In the genomic region with DNA sequence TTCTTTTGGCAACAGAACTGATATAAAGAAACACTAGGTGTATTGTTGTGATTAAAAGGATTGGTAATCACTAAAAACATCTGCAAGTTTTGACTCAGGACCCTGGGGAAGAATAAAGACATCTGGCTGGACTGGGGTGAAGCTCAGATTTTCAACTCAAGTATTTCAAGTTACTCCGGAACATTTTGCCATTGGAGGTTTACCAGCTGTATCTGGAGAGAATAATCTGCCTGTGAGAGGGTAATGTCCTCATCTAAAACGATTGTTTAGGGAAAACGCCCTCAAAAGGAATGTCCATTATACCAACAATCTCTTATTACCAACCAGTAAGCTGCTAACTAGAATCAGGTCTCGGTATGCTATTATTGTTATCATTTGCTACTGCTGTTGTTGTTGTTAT, we compare ENCODE assay signal across 18 mouse cellular contexts.
"Had no signal": no experiment of that assay in that cellular context is flagged by ENCODE, and none has a peak within 500 bp of the region (broad histone marks: within the 10 kb centered on the region; RNA-seq: fewer than 3 reads in every experiment).

No protein-coding gene starts in this region.

- H3K36me3 ChIP-seq: limb, embryonic 10.5 days; limb, embryonic 13.5 days; liver, embryonic 12.5 days; liver, embryonic 15.5 days had no signal

- H3K27ac ChIP-seq: kidney, postnatal 0 days; layer of hippocampus, adult 2 months; limb, embryonic 10.5 days; limb, embryonic 13.5 days; liver, embryonic 12.5 days; liver, embryonic 15.5 days; macrophage; stomach, postnatal 0 days had no signal

- H3K4me2 ChIP-seq: limb, embryonic 13.5 days; liver, embryonic 12.5 days; liver, embryonic 15.5 days had no signal

- H3K4me3 ChIP-seq: layer of hippocampus, adult 2 months; limb, embryonic 10.5 days; limb, embryonic 13.5 days; liver, embryonic 12.5 days; liver, embryonic 15.5 days had no signal

- ATAC-seq: liver, embryonic 12.5 days; lung, postnatal 0 days had no signal

- H3K4me1 ChIP-seq: limb, embryonic 10.5 days; liver, embryonic 12.5 days; liver, embryonic 15.5 days had no signal

- H3K9me3 ChIP-seq: limb, embryonic 10.5 days; limb, embryonic 13.5 days; liver, embryonic 12.5 days; liver, embryonic 15.5 days had no signal

- H3K27me3 ChIP-seq: limb, embryonic 13.5 days; liver, embryonic 12.5 days; liver, embryonic 15.5 days had no signal

- DNase-seq: kidney, adult 2 months; kidney, postnatal 25 days; layer of hippocampus, adult 9-11 months; liver; lung, adult 2 months; midbrain, embryonic 14.5 days; thymus, adult 2 months; thymus, postnatal 14 days; thymus, postnatal 4 days had no signal

- H3K9ac ChIP-seq: limb, embryonic 13.5 days; liver, embryonic 12.5 days; liver, embryonic 15.5 days had no signal
